Mouse (Mus musculus): Measurements from ENCODE around the gene Gpn2.

Gpn2 gene

GRCm38 (mm10) chr4:133584059-133584951 is at the start of gene Gpn2:
Gene Gpn2 (plus strand): TSS chr4:133584362.
- DNase-seq = peak; percentile 63

GRCm38 (mm10) chr4:133536081-133536480 is 48.1 kb upstream of the Gpn2 start:
- no peak for DNase-seq

DNA sequence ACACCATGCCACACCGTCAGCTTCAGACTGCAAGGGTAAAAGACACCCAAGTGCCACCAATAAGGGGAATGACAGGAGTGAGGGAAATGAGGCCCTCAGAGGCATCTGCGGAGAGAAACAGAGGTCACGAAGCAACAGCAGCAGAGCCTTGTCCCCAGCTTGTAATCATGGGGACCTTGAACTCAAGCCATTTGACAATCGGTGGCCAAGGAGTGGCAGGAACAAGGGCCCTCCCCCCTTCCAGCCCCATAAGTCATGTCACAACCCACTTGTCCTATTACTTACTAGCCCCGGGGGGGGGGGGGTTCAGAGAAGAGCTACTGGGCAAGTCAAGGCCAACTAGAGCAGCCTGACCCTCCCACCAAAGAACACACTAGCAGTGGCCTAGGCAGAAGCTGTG is 47.5 kb upstream of the Gpn2 start:
- no peak for DNase-seq

GRCm38 (mm10) chr4:133545272-133546231 is 38.6 kb upstream of the Gpn2 start, which contains the start of gene Nudc:
Gene Nudc (minus strand): TSS chr4:133545996.
- peak; percentile 96 for DNase-seq

- DNase-seq = no peak
Measured at GRCm38 (mm10) chr4:133552029-133552428, 32.1 kb upstream of the Gpn2 start.

GRCm38 (mm10) chr4:133552768-133553447 is 31.3 kb upstream of the Gpn2 start, which contains the start of gene Nr0b2:
Gene Nr0b2 (plus strand): TSS chr4:133553376.
- DNase-seq = no peak

DNA sequence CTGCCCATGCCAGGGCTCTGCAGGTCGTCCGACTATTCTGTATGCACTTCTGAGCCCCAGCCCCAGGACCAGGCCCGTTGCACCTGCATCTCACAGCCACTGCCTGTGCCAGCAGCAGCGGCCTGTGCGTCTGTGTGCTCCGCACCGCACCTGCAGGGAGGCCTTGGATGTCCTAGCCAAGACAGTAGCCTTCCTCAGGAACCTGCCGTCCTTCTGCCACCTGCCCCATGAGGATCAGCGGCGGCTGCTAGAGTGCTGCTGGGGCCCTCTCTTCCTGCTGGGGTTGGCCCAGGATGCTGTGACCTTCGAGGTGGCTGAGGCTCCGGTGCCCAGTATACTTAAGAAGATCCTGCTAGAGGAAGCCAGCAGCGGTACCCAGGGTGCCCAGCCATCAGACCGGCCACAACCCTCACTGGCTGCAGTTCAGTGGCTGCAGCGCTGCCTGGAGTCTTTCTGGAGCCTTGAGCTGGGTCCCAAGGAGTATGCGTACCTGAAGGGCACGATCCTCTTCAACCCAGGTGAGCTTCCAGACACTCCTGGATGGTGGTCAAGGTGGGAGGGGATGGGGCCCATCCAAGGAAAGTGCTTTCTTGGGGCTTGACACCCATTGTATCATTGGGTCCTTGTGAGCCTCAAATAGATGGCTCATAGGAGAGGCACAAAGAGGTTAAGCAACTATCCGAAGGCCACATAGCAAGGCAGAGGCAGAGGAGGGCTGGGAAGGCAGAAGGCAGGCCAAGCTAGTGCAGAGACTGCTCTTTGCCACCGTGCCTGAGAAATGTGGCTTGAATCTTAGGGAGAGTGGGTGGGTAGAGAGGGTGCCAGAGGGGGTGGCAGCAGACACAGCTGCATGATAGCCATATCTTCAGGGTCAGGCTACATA is 30.5 kb upstream of the Gpn2 start:
- DNase-seq = no peak

GRCm38 (mm10) chr4:133557041-133557717 is 27.0 kb upstream of the Gpn2 start:
- no peak for DNase-seq

- DNase-seq = no peak
Measured at GRCm38 (mm10) chr4:133559846-133560245, 24.3 kb upstream of the Gpn2 start.

DNA sequence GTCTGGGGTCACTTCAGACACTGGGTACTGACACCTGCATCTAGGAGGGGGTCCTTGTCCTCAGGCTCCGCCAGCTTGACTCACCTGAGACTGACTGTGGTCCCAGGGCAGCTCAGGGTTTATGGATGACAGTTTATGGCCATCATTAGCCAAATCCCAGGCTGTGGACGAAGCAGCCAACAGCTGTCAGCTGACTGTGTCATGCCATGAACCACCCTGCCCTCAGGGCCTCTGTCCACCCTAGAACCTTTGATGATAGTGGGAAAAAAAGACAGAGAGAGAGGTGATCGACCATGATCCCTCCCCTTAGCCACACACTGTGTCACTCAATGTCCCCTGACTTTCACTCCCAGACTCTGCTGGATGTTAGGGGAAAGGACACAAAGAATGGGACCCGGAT is 22.5 kb upstream of the Gpn2 start:
- DNase-seq = no peak

GRCm38 (mm10) chr4:133563123-133563571 is 21.0 kb upstream of the Gpn2 start:
- peak; percentile 79 for DNase-seq

- DNase-seq = no peak
Measured at GRCm38 (mm10) chr4:133567251-133567650, 16.9 kb upstream of the Gpn2 start.

DNA sequence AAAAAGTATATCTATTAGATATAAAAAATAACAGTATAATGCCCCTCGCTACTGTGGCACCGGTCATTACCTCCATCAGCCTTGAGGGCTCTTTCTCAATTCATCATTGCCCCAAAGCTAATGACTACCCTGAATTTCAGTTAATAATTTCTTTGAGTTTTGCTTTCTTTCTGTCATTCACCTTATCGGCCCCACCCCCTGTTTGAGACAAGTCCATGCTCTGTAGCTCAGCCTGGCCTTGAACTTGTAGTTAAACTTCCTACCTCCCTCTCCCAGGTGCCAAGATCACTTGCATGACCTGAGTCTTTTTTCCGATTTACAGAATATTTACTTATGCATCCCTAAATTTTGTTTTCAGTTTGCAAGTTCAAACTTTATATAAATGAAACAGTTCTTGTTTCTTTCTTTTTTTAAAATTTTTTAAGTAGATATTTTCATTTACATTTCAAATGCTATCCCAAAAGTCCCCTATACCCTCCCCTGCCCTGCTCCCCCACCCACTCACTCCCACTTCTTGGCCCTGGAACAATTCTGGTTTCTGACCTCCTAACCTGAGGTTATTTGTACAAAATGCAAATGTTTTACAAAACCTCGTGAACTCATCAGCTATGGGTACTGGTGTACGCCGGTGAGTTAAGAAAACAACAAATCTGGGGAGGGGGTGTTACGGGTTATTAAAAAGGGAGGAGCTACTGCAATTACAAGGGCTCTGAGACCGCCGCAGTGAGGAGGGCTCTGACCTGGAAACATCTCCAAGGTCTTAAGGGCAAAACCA is 14.7 kb upstream of the Gpn2 start:
- DNase-seq = no peak

DNA sequence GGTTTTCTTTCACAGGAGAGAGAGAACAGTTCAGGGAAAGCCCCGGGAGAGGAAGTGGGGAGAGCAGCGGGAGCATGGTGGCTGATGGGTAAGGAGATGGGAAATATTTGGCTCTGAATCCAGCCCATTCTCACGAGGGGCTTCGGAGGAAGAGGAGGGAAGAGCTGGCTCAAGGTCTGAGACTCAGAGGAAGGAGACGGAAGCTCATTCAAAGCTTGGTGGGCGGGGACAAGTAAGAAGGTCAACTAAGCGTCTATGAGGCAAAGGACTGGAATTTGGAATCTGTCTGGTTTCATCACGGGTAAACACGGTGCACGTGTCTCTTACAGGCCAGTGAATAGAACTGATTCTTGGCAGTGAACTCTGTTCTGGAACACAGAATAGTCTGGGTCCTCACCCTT is 14.1 kb upstream of the Gpn2 start:
- DNase-seq = no peak

GRCm38 (mm10) chr4:133574070-133574842 is 9.9 kb upstream of the Gpn2 start, which contains the start of gene Gpatch3:
Gene Gpatch3 (plus strand): TSS chr4:133574745.
- DNase-seq = peak; percentile 88

DNA sequence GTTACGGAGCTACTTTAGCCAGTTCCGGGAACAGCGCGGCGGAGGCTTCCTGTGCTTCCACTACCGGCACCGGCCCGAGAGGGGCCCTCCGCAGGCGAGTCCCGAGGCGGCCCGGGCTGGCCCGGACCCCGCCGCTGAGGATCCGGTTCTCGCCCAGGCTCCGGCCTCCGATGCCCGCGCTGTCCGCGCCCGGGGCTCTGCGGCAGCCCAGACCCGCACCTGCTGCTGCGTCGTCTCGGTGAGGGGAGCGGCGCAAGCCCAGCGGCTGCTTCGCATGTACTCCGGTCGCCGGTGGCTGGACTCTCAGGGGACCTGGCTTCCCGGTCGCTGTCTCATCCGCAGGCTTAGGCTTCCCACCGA is 9.3 kb upstream of the Gpn2 start:
- no peak for DNase-seq

GRCm38 (mm10) chr4:133577983-133578382 is 6.2 kb upstream of the Gpn2 start:
- DNase-seq = no peak

GRCm38 (mm10) chr4:133583690-133584058 is 488 bp upstream of the Gpn2 start:
- no peak for DNase-seq

GRCm38 (mm10) chr4:133592570-133592969 is 8.4 kb downstream of the Gpn2 start:
- peak; percentile 72 for DNase-seq
